Mouse (Mus musculus) limb, embryonic 10.5 days (tissue): ENCODE measurements around the gene Serinc4. TPM values are rescaled to one million over a fixed set of nuclear protein-coding genes. Genes with fewer than 3 reads are reported as not detected.
A peak's percentile ranks its signal among the peaks of the same experiment; 100 is the strongest.
"Not testable (repeated sequence)": the region's sequence is repeated elsewhere in the genome, so short reads cannot be mapped to it uniquely, and the experiment has no call there.

Source experiments
- DNase-seq: peaks from one replicate; pipeline ENCODE4 v3.0.0-alpha.2; 2017; ENCODE audit warnings: low spot score
- H3K27ac ChIP-seq: fragments of 300-500 bp; sonication (generic); 2 replicates; pipeline ENCODE4 v1.5.1; 2016; ENCODE audit warnings: mild to moderate bottlenecking
- H3K27me3 ChIP-seq: fragments of 300-500 bp; sonication (generic); 2 replicates; pipeline ENCODE4 v1.6.1; 2016; ENCODE audit warnings: low read depth, mild to moderate bottlenecking; ENCODE audit not compliant: poor library complexity, severe bottlenecking
- H3K36me3 ChIP-seq: fragments of 300-500 bp; sonication (generic); 2 replicates; pipeline ENCODE4 v1.6.1; 2016; ENCODE audit warnings: mild to moderate bottlenecking, moderate library complexity
- H3K4me1 ChIP-seq: fragments of 300-500 bp; sonication (generic); 2 replicates; pipeline ENCODE4 v1.6.1; 2016
- H3K4me3 ChIP-seq: fragments of 300-500 bp; sonication (generic); 2 replicates; pipeline ENCODE4 v1.5.1; 2016; ENCODE audit warnings: mild to moderate bottlenecking, moderate library complexity
- H3K9me3 ChIP-seq: fragments of 300-500 bp; sonication (generic); replicated peaks from 2 replicates; pipeline ENCODE4 v1.6.1; 2016; ENCODE audit warnings: mild to moderate bottlenecking
- WGBS: fragments of 180-500 bp; shearing (Covaris S2); methylation state at CpG from one replicate; pipeline ENCODE4 v1.1.7; 2016; 5-methylcytosine and 5-hydroxymethylcytosine counted together
- polyA plus RNA-seq: library from polyadenylated mRNA; unstranded; fragments of >200 nt; fragmentation: Nextera tagmentation; extraction: Ambion mirVana; gene quantifications from 2 replicates; pipeline ENCODE4 v1.2.1, GENCODE M21; 2016

Serinc4 gene
- 0.10 TPM in 1 of 2 replicates, not detected in the other for polyA plus RNA-seq

GRCm38 (mm10) chr2:121456692-121457642 is at the start of gene Serinc4:
Gene Serinc4, minus strand, starts transcription at chr2:121456781.
- Histone ChIP-seq H3K36me3 (peaks cover 66% of the 10 kb centered on the region), H3K4me3 (peak within 1 kb of the TSS; percentile 90), H3K4me1 (peaks cover 17% of the 10 kb centered on the region), H3K27me3 (no peaks in the 10 kb centered on the region), H3K9me3 (no peaks in the 10 kb centered on the region), H3K27ac (peak within 1 kb of the TSS; percentile 89)
- WGBS = 5% methylated on average over 41 of the region's 41 CpGs
- peak; percentile 90 for DNase-seq

- WGBS = 86% methylated on average over 2 of the region's 6 CpGs
- H3K27ac ChIP-seq, H3K9me3 ChIP-seq, H3K4me1 ChIP-seq, H3K4me3 ChIP-seq, DNase-seq, H3K27me3 ChIP-seq: not testable (repeated sequence)
- peaks cover 20% of the 10 kb centered on the region for H3K36me3 ChIP-seq
Observed at GRCm38 (mm10) chr2:121501550-121501949, 45.0 kb upstream of the Serinc4 start.

GRCm38 (mm10) chr2:121484403-121484802 is 27.8 kb upstream of the Serinc4 start:
- WGBS = 79% methylated on average over 2 of the region's 2 CpGs
- not testable (repeated sequence) for H3K27me3 ChIP-seq, H3K4me3 ChIP-seq, H3K4me1 ChIP-seq, H3K27ac ChIP-seq, H3K36me3 ChIP-seq, DNase-seq, H3K9me3 ChIP-seq

GRCm38 (mm10) chr2:121483576-121483975 is 27.0 kb upstream of the Serinc4 start:
- Histone ChIP-seq H3K4me3 (no peak overlapping the region), H3K27me3 (no peaks in the 10 kb centered on the region), H3K27ac (no peak overlapping the region), H3K4me1 (peaks cover 5% of the 10 kb centered on the region; the same call in 1 of the 2 replicates), H3K36me3 (no peaks in the 10 kb centered on the region), H3K9me3 (no peaks in the 10 kb centered on the region)
- 74% methylated on average over 8 of the region's 8 CpGs for WGBS
- peak; percentile 20 for DNase-seq

GRCm38 (mm10) chr2:121480916-121481315 is 24.3 kb upstream of the Serinc4 start:
- 84% methylated on average over 13 of the region's 13 CpGs for WGBS
- H3K4me3 ChIP-seq = not testable (repeated sequence)
- peak; percentile 19 for DNase-seq

GRCm38 (mm10) chr2:121480498-121480897 is 23.9 kb upstream of the Serinc4 start:
- 63% methylated on average over 3 of the region's 3 CpGs for WGBS
- Histone ChIP-seq H3K36me3 (no peaks in the 10 kb centered on the region), H3K9me3 (no peaks in the 10 kb centered on the region), H3K4me3 (no peak overlapping the region), H3K27ac (no peak overlapping the region), H3K27me3 (no peaks in the 10 kb centered on the region), H3K4me1 (peaks cover 5% of the 10 kb centered on the region)
- DNase-seq = peak; percentile 31

More at GRCm38 (mm10) chr2:121480916-121481315, 24.3 kb upstream of the Serinc4 start:
- H3K27ac ChIP-seq, H3K36me3 ChIP-seq, H3K27me3 ChIP-seq, H3K4me1 ChIP-seq, H3K9me3 ChIP-seq: not testable (repeated sequence)

GRCm38 (mm10) chr2:121477491-121478266 is 21.1 kb upstream of the Serinc4 start:
- peak; percentile 18 for DNase-seq
- H3K27ac ChIP-seq = no peak overlapping the region
- no peak overlapping the region for H3K4me3 ChIP-seq
- H3K27me3 ChIP-seq = no peaks in the 10 kb centered on the region
- WGBS = 76% methylated on average over 3 of the region's 3 CpGs
- H3K9me3 ChIP-seq = no peaks in the 10 kb centered on the region
- peaks cover 3% of the 10 kb centered on the region; the same call in 1 of the 2 replicates for H3K4me1 ChIP-seq
- no peaks in the 10 kb centered on the region for H3K36me3 ChIP-seq

- not testable (repeated sequence) for H3K27me3 ChIP-seq, H3K27ac ChIP-seq, H3K9me3 ChIP-seq, DNase-seq, H3K4me1 ChIP-seq, H3K4me3 ChIP-seq
- H3K36me3 ChIP-seq = peaks cover 11% of the 10 kb centered on the region
- 96% methylated on average over 2 of the region's 2 CpGs for WGBS
Observed at GRCm38 (mm10) chr2:121475306-121475705, 18.7 kb upstream of the Serinc4 start.

- WGBS = 37% methylated on average over 8 of the region's 8 CpGs
- H3K4me1 ChIP-seq = peaks cover 3% of the 10 kb centered on the region; the same call in 1 of the 2 replicates
- H3K27me3 ChIP-seq = no peaks in the 10 kb centered on the region
- H3K27ac ChIP-seq = no peak overlapping the region; the same call in 1 of the 2 replicates
- no peaks in the 10 kb centered on the region for H3K9me3 ChIP-seq
- peak overlapping the region; percentile 62 for H3K4me3 ChIP-seq
- no peak for DNase-seq
- peaks cover 12% of the 10 kb centered on the region for H3K36me3 ChIP-seq
Observed at GRCm38 (mm10) chr2:121474180-121474535, 17.6 kb upstream of the Serinc4 start.

- H3K36me3 ChIP-seq = peaks cover 12% of the 10 kb centered on the region
- H3K27ac ChIP-seq, H3K4me1 ChIP-seq, H3K9me3 ChIP-seq, H3K27me3 ChIP-seq: not testable (repeated sequence)
- 6% methylated on average over 41 of the region's 41 CpGs for WGBS
- H3K4me3 ChIP-seq = peak within 1 kb of the TSS; percentile 62
- DNase-seq = peak; percentile 82
Observed at GRCm38 (mm10) chr2:121473301-121474179, 17.0 kb upstream of the Serinc4 start, which contains the start of gene Mfap1b. Gene Mfap1b, minus strand, starts transcription at chr2:121474067.

GRCm38 (mm10) chr2:121472783-121473182 is 16.2 kb upstream of the Serinc4 start:
- not testable (repeated sequence) for H3K27me3 ChIP-seq, H3K27ac ChIP-seq, H3K4me3 ChIP-seq, H3K4me1 ChIP-seq, DNase-seq, H3K9me3 ChIP-seq
- H3K36me3 ChIP-seq = peaks cover 16% of the 10 kb centered on the region
- 93% methylated on average over 3 of the region's 3 CpGs for WGBS

- not testable (repeated sequence) for H3K27me3 ChIP-seq, H3K4me1 ChIP-seq, H3K27ac ChIP-seq, DNase-seq, H3K4me3 ChIP-seq, H3K9me3 ChIP-seq
- WGBS = 73% methylated on average over 4 of the region's 6 CpGs
- H3K36me3 ChIP-seq = peaks cover 16% of the 10 kb centered on the region
Observed at GRCm38 (mm10) chr2:121468982-121469381, 12.4 kb upstream of the Serinc4 start.
